36 mouse cellular contexts compared by ENCODE assay signal in the genomic region with DNA sequence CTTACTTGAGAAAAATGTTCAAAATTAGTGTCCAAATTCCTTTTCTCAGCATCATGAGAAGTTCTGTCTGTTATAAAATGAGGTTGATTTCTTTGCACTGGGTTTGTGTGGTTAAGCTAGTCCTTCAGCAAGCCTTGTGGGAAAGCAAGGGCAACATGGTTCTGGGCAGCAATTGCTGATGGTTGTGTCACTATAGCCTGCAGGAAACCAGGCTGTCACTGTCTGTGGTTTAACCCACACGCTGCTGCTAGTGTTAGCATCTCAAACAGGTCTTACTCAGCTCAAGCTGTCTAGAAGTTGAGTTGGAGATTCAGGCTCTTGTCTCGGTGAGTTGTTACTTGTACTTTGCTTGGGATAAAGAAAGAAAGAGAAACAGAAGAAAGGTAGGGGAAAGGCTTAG. TPM values are rescaled to one million over a fixed set of nuclear protein-coding genes. Genes with fewer than 3 reads are reported as not detected.
DNase-seq lines count a peak whose midpoint lies in the region; ATAC-seq lines count a peak whose summit lies in the region.
"Had no signal": no experiment of that assay in that cellular context is flagged by ENCODE, and none has a peak within 500 bp of the region (broad histone marks: within the 10 kb centered on the region; RNA-seq: fewer than 3 reads in every experiment).

No protein-coding gene starts in this region.

- 0 out of 2 replicates have a peak overlapping the region, but pooled peaks have one; percentile 15 for H3K27ac ChIP-seq in hindbrain, embryonic 15.5 days (replicated peaks)
- no peak overlapping the region for H3K27ac ChIP-seq in hindbrain, embryonic 10.5 days
- no peak overlapping the region for H3K27ac ChIP-seq in midbrain, embryonic 11.5 days (ENCODE audit: low read depth, low read length)
- H3K27ac ChIP-seq: embryonic facial prominence, embryonic 10.5 days; embryonic facial prominence, embryonic 15.5 days; forebrain, embryonic 12.5 days; hindbrain, postnatal 0 days; limb, embryonic 10.5 days; limb, embryonic 15.5 days; liver, embryonic 13.5 days; midbrain, embryonic 10.5 days; neural tube, embryonic 12.5 days; stomach, postnatal 0 days had no signal

- no peak overlapping the region for H3K9ac ChIP-seq in hindbrain, embryonic 15.5 days
- H3K9ac ChIP-seq in midbrain, embryonic 11.5 days (ENCODE audit: low read length) = no peak overlapping the region
- H3K9ac ChIP-seq: embryonic facial prominence, embryonic 15.5 days; forebrain, embryonic 12.5 days; limb, embryonic 15.5 days; liver, embryonic 13.5 days; neural tube, embryonic 12.5 days had no signal

- H3K36me3 ChIP-seq in hindbrain, embryonic 15.5 days = no peaks in the 10 kb centered on the region
- no peaks in the 10 kb centered on the region for H3K36me3 ChIP-seq in hindbrain, embryonic 10.5 days
- no peaks in the 10 kb centered on the region for H3K36me3 ChIP-seq in midbrain, embryonic 11.5 days (ENCODE audit: control insufficient read depth, insufficient read depth, low read length)
- H3K36me3 ChIP-seq: embryonic facial prominence, embryonic 10.5 days; embryonic facial prominence, embryonic 15.5 days; forebrain, embryonic 12.5 days; limb, embryonic 10.5 days; limb, embryonic 15.5 days; liver, embryonic 13.5 days; midbrain, embryonic 10.5 days; neural tube, embryonic 12.5 days had no signal

- no peak for ATAC-seq in hindbrain, embryonic 15.5 days (ENCODE audit: low FRiP score, low read depth)
- peak; percentile 36 for ATAC-seq in activated CD4-positive, CD25-positive, alpha-beta regulatory T cell, adult 4 months
- ATAC-seq in midbrain, embryonic 11.5 days (ENCODE audit: low FRiP score) = no peak
- ATAC-seq: lung, postnatal 0 days; Patski had no signal

- peaks cover 17% of the 10 kb centered on the region; the same call in 1 of the 2 replicates for H3K4me1 ChIP-seq in hindbrain, embryonic 15.5 days (replicated peaks)
- H3K4me1 ChIP-seq in hindbrain, embryonic 10.5 days (replicated peaks) = peaks cover 14% of the 10 kb centered on the region; the same call in 1 of the 2 replicates
- no peaks in the 10 kb centered on the region for H3K4me1 ChIP-seq in midbrain, embryonic 11.5 days (ENCODE audit: control insufficient read depth, insufficient read depth, low read length)
- H3K4me1 ChIP-seq: embryonic facial prominence, embryonic 15.5 days; limb, embryonic 15.5 days; liver, embryonic 13.5 days; neural tube, embryonic 12.5 days had no signal

- no peak for DNase-seq in hindbrain, embryonic 10.5 days (ENCODE audit: low spot score)
- peak; percentile 15 for DNase-seq in induced T-regulatory cell, adult 2 months (ENCODE audit: low read depth)
- DNase-seq in cerebellum, adult 9-10 months = no peak
- DNase-seq in midbrain, embryonic 11.5 days (ENCODE audit: low spot score, missing footprints) = no peak
- DNase-seq in embryo, embryonic 11 days = no peak
- DNase-seq: B cell, adult 2 months; cerebellum, adult 11 months; cerebellum, adult 9-11 months; gastrocnemius, postnatal 10 days; heart, postnatal 14 days; kidney, adult 18-20 months; kidney, postnatal 36 days; layer of hippocampus, postnatal 36 days; liver, embryonic 13.5 days; lung, adult 18-20 months; lung, postnatal 4 days; right cerebral cortex, adult 18-20 months; thymus, adult 18-20 months; thymus, postnatal 36 days had no signal

- WGBS in hindbrain, embryonic 15.5 days = 79% methylated on average over 2 of the region's 2 CpGs
- 86% methylated on average over 2 of the region's 2 CpGs for WGBS in hindbrain, embryonic 10.5 days
- 75% methylated on average over 2 of the region's 2 CpGs for WGBS in midbrain, embryonic 11.5 days

- H3K4me3 ChIP-seq in hindbrain, embryonic 15.5 days = no peak overlapping the region
- H3K4me3 ChIP-seq in hindbrain, embryonic 10.5 days = no peak overlapping the region
- no peak overlapping the region for H3K4me3 ChIP-seq in midbrain, embryonic 11.5 days (ENCODE audit: low read depth, low read length)
- H3K4me3 ChIP-seq: embryonic facial prominence, embryonic 10.5 days; embryonic facial prominence, embryonic 15.5 days; forebrain, embryonic 12.5 days; limb, embryonic 10.5 days; limb, embryonic 15.5 days; liver, embryonic 13.5 days; midbrain, embryonic 10.5 days; myocyte; neural tube, embryonic 12.5 days had no signal

- H3K27me3 ChIP-seq in hindbrain, embryonic 15.5 days = no peaks in the 10 kb centered on the region
- no peaks in the 10 kb centered on the region for H3K27me3 ChIP-seq in hindbrain, embryonic 10.5 days (ENCODE audit: insufficient read depth, poor library complexity, severe bottlenecking)
- no peaks in the 10 kb centered on the region for H3K27me3 ChIP-seq in midbrain, embryonic 11.5 days (ENCODE audit: control insufficient read depth, insufficient read depth, low read length)
- H3K27me3 ChIP-seq: embryonic facial prominence, embryonic 15.5 days; limb, embryonic 15.5 days; liver, embryonic 13.5 days; neural tube, embryonic 12.5 days had no signal

- no peaks in the 10 kb centered on the region for H3K9me3 ChIP-seq in hindbrain, embryonic 15.5 days
- H3K9me3 ChIP-seq in hindbrain, embryonic 10.5 days = no peaks in the 10 kb centered on the region
- no peaks in the 10 kb centered on the region for H3K9me3 ChIP-seq in midbrain, embryonic 11.5 days (ENCODE audit: control insufficient read depth, low read length)
- H3K9me3 ChIP-seq: embryonic facial prominence, embryonic 10.5 days; embryonic facial prominence, embryonic 15.5 days; forebrain, embryonic 12.5 days; limb, embryonic 10.5 days; limb, embryonic 15.5 days; liver, embryonic 13.5 days; midbrain, embryonic 10.5 days; neural tube, embryonic 12.5 days had no signal

- H3K4me2 ChIP-seq in hindbrain, embryonic 15.5 days = no peak overlapping the region
- no peak overlapping the region for H3K4me2 ChIP-seq in midbrain, embryonic 11.5 days
- H3K4me2 ChIP-seq: embryonic facial prominence, embryonic 15.5 days; forebrain, embryonic 12.5 days; limb, embryonic 15.5 days; liver, embryonic 13.5 days; neural tube, embryonic 12.5 days had no signal

RNA-seq across cellular contexts. Expression of gene Sst, which starts 52.6 kb away (rescaled TPM):
- polyA plus RNA-seq in hindbrain, embryonic 15.5 days (2015; fragmentation: Nextera tagmentation; extraction: Ambion mirVana) = 271 and 279 TPM in 2 replicates
- 101 and 111 TPM in 2 replicates for polyA plus RNA-seq in hindbrain, embryonic 10.5 days (2016; fragmentation: Nextera tagmentation; extraction: Ambion mirVana)
- not detected for polyA plus RNA-seq in activated CD4-positive, CD25-positive, alpha-beta regulatory T cell, adult 4 months (2017; shearing (Covaris generic))
- 35.8 and 44.0 TPM in 2 replicates for polyA plus RNA-seq in midbrain, embryonic 11.5 days (2014; fragmentation: Nextera tagmentation; extraction: Ambion mirVana)
- polyA plus RNA-seq: gonadal fat pad, adult 2 months; heart, embryonic 14.5 days; lung, postnatal 0 days; myocyte; Patski; spleen, adult 2 months had no signal

Comparison
In these comparisons a context has a peak if more than half of its experiments do, and no peak if none do; other contexts are left out.
1. RNA of gene Sst, which starts 52.6 kb away (polyA plus RNA-seq): 271 to 279 TPM in hindbrain, embryonic 15.5 days, 101 to 111 TPM in hindbrain, embryonic 10.5 days and 35.8 to 44.0 TPM in midbrain, embryonic 11.5 days; not detected in activated CD4-positive, CD25-positive, alpha-beta regulatory T cell, adult 4 months; every median in the first group is over 10 times any median in the second.